Mouse (Mus musculus) midbrain, embryonic 13.5 days (tissue): ENCODE results near the gene Megf9. TPM values are rescaled to one million over a fixed set of nuclear protein-coding genes. Genes with fewer than 3 reads are reported as not detected.

ENCODE experiments used
- ATAC-seq: fragments of 200-750 bp; cut with Nextera tagmentation; 2 replicates; pipeline ENCODE4 v1.8.0; 2017; ENCODE audit warnings: mild to moderate bottlenecking, moderate TSS enrichment, moderate library complexity
- H3K27ac ChIP-seq: fragments of 300-500 bp; sonication (generic); 2 replicates; pipeline ENCODE4 v1.5.1; 2015; ENCODE audit warnings: inconsistent platforms, mild to moderate bottlenecking, moderate library complexity
- H3K27me3 ChIP-seq: fragments of 300-500 bp; sonication (generic); 2 replicates; pipeline ENCODE4 v1.6.1; 2015; ENCODE audit warnings: mild to moderate bottlenecking, inconsistent platforms
- H3K36me3 ChIP-seq: fragments of 300-500 bp; sonication (generic); 2 replicates; pipeline ENCODE4 v1.6.1; 2015; ENCODE audit warnings: mild to moderate bottlenecking, inconsistent platforms
- H3K4me1 ChIP-seq: fragments of 300-500 bp; sonication (generic); replicated peaks from 2 replicates; pipeline ENCODE4 v1.6.1; 2015; ENCODE audit warnings: inconsistent platforms
- H3K4me2 ChIP-seq: fragments of 300-500 bp; sonication (generic); replicated peaks from 2 replicates; pipeline ENCODE4 v1.6.1; 2015; ENCODE audit warnings: moderate library complexity, mild to moderate bottlenecking, inconsistent platforms
- H3K4me3 ChIP-seq: fragments of 300-500 bp; sonication (generic); replicated peaks from 2 replicates; pipeline ENCODE4 v1.5.1; 2015; ENCODE audit warnings: mild to moderate bottlenecking, inconsistent platforms
- H3K9ac ChIP-seq: fragments of 300-500 bp; sonication (generic); replicated peaks from 2 replicates; pipeline ENCODE4 v1.6.1; 2015; ENCODE audit warnings: mild to moderate bottlenecking, inconsistent platforms
- H3K9me3 ChIP-seq: fragments of 300-500 bp; sonication (generic); 2 replicates; pipeline ENCODE4 v1.6.1; 2016; ENCODE audit warnings: mild to moderate bottlenecking, inconsistent platforms
- WGBS: fragments of 180-500 bp; shearing (Covaris S2); methylation state at CpG from one replicate; pipeline ENCODE4 v1.1.7; 2015; 5-methylcytosine and 5-hydroxymethylcytosine counted together
- polyA plus RNA-seq: library from polyadenylated mRNA; unstranded; fragments of >200 nt; fragmentation: Nextera tagmentation; extraction: Ambion mirVana; gene quantifications from 2 replicates; pipeline ENCODE4 v1.2.1, GENCODE M21; 2015

The Megf9 gene
- polyA plus RNA-seq, 1 experiment from 2014 or later = 31.0 TPM

DNA sequence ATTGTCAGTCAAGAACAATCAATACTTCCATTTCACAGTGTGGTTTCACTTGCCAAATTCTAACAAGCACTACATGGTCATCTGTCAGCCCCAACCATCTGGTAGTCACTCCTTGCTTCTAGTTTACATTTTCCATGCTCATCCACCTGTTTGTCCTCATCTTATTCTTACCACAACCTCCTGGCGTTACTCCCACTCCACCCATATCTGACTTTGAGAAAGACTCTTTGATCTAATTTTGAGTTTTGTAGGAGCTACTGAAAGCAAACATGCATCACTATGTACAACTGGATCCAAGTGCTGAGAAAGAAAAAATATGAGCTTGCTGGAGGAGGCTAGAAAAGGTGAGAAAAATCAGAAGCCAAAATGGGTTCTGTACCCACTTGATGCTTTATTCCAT is 17.1 kb downstream of the Megf9 start:
- H3K4me1 ChIP-seq = peaks cover 6% of the 10 kb centered on the region; the same call in 1 of the 2 replicates
- no peak overlapping the region for H3K9ac ChIP-seq
- 88% methylated on average over 1 of the region's 1 CpGs for WGBS
- H3K27me3 ChIP-seq = no peaks in the 10 kb centered on the region
- H3K36me3 ChIP-seq = no peaks in the 10 kb centered on the region
- ATAC-seq = no peak
- H3K4me2 ChIP-seq = no peak overlapping the region
- no peak overlapping the region for H3K27ac ChIP-seq
- no peak overlapping the region for H3K4me3 ChIP-seq
- no peaks in the 10 kb centered on the region for H3K9me3 ChIP-seq

DNA sequence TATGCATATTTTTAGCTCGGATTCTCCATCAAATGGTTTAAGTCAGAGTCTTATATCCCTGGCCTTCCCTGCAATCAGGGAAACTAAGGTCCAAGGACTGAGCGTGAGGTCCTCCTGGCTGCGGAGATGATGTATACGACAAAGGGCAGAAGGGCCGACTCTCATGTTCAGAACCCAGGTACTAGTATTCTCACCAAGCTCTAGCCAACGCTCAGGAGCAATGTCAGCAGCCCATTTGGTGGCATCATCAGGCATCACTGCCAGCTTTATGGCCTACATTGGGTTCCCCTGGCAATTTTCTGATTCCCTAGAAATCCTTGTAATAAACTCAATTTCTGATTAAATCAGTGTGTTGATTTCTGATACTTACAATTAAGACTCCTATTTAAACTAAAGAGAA is 18.5 kb downstream of the Megf9 start:
- ATAC-seq = no peak
- no peak overlapping the region for H3K4me2 ChIP-seq
- H3K4me3 ChIP-seq = no peak overlapping the region
- peaks cover 6% of the 10 kb centered on the region; the same call in 1 of the 2 replicates for H3K4me1 ChIP-seq
- no peak overlapping the region for H3K9ac ChIP-seq
- no peaks in the 10 kb centered on the region for H3K36me3 ChIP-seq
- no peak overlapping the region for H3K27ac ChIP-seq
- H3K9me3 ChIP-seq = no peaks in the 10 kb centered on the region
- WGBS = 94% methylated on average over 6 of the region's 6 CpGs
- H3K27me3 ChIP-seq = no peaks in the 10 kb centered on the region

DNA sequence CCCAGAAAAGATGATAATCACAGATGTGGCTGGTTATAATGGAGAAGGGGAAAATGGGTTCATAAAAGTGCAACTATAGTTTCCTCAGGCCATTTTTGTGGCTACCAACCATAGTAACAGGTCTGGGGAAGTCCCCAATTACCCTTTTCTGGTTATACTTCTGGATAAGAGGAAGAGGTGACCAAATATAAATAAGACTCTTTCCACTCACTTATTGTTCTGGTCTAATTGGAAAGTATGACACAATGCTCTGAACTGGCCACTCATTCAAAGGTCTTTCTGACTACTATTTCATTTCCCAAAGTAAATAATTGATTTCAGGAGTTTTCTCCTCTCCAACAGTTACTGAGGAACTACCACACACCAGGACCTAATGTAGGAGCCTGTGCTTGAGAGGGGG is 19.3 kb downstream of the Megf9 start:
- Histone ChIP-seq H3K4me1 (no peaks in the 10 kb centered on the region), H3K36me3 (no peaks in the 10 kb centered on the region), H3K4me3 (no peak overlapping the region), H3K9ac (no peak overlapping the region), H3K9me3 (no peaks in the 10 kb centered on the region), H3K27ac (no peak overlapping the region), H3K4me2 (no peak overlapping the region), H3K27me3 (no peaks in the 10 kb centered on the region)
- no peak for ATAC-seq

DNA sequence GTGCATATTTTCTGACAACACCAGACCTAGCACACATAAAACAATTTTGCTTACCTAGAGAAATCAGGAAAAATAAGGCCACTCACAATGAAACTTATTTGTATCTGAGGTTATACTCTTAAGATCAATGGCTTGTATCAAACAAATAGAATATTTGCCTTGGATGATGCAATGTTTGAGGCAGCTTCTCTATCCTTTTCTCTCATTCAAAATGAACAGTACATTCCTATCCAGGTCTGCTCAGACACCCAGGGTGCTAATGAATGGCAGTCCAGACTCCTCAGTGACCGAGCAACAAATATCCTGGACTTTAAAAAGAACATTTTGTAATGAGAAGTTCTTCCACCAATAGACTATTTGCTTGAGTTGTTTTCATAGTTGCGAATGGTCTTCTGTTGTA is 24.8 kb downstream of the Megf9 start:
- H3K4me1 ChIP-seq = peaks cover 10% of the 10 kb centered on the region
- H3K27ac ChIP-seq = no peak overlapping the region
- no peaks in the 10 kb centered on the region for H3K27me3 ChIP-seq
- no peak overlapping the region for H3K4me3 ChIP-seq
- no peaks in the 10 kb centered on the region for H3K9me3 ChIP-seq
- 47% methylated on average over 2 of the region's 2 CpGs for WGBS
- ATAC-seq = no peak
- H3K36me3 ChIP-seq = no peaks in the 10 kb centered on the region
- no peak overlapping the region for H3K4me2 ChIP-seq
- no peak overlapping the region for H3K9ac ChIP-seq

DNA sequence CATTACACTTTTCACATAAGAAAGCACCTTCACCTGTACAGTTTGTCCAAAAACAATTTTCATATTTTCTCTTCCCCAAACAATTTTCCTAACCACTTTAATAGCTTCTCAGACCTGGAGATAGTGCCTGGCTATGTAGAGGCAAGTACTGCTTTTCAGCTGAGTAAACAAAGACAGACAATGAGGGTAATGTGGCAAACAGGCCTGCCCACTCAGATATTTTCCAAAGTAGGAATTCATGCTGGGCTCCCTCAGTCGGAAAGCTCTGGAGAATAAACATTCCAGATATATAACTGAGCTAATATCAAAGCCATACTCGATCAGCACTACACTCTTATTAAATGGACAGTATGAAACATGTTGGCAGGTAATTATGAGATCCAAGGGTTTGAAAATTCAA is 25.2 kb downstream of the Megf9 start:
- H3K27me3 ChIP-seq = no peaks in the 10 kb centered on the region
- ATAC-seq = no peak
- no peak overlapping the region for H3K4me2 ChIP-seq
- H3K9me3 ChIP-seq = no peaks in the 10 kb centered on the region
- H3K9ac ChIP-seq = no peak overlapping the region
- H3K4me3 ChIP-seq = no peak overlapping the region
- peaks cover 10% of the 10 kb centered on the region for H3K4me1 ChIP-seq
- no peak overlapping the region for H3K27ac ChIP-seq
- H3K36me3 ChIP-seq = no peaks in the 10 kb centered on the region
- WGBS = 25% methylated on average over 2 of the region's 2 CpGs

DNA sequence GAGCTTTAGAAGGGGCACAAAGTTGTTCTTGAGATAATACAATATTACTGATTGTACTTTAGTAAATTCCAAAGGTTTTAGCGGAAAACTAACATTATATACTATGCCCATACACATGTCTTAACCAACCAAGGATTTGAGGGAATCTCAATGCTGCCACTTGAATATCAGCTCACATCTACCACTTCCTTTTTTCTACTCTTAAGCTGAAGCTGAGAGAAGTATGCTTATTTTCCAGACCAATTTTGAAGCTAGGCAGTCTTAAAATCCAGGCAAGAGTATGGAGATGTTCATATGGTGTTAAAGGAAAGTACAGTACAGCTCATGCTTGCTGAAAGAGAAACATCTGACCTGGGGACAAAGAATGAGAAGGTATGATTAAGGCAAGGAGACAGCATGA is 26.6 kb downstream of the Megf9 start:
- Histone ChIP-seq H3K36me3 (no peaks in the 10 kb centered on the region), H3K27ac (no peak overlapping the region), H3K9me3 (no peaks in the 10 kb centered on the region), H3K9ac (no peak overlapping the region), H3K4me1 (peaks cover 10% of the 10 kb centered on the region), H3K27me3 (no peaks in the 10 kb centered on the region), H3K4me2 (no peak overlapping the region), H3K4me3 (no peak overlapping the region)
- no peak for ATAC-seq
- 95% methylated on average over 1 of the region's 1 CpGs for WGBS

DNA sequence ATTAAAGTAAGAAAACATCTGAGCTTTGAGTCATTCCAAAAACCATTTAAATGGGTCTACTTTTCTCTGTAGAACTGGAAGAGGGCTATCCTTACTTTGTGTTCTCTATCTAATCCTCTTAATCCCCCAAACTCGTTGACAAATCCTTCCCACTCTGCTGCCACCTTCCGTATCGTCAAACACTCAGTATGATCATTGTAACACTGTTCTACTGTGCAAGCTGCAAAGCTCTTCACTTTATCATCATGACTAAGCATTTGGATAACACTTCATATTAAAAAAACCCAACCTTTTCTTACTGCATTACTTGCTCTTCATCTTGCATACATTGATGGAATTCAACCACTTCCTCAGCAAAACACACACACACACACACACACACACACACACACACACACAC is 28.8 kb downstream of the Megf9 start:
- H3K9ac ChIP-seq = no peak overlapping the region
- no peak for ATAC-seq
- H3K9me3 ChIP-seq = no peaks in the 10 kb centered on the region
- no peak overlapping the region for H3K4me2 ChIP-seq
- H3K4me1 ChIP-seq = peaks cover 10% of the 10 kb centered on the region
- no peaks in the 10 kb centered on the region for H3K27me3 ChIP-seq
- WGBS = 29% methylated on average over 3 of the region's 3 CpGs
- H3K36me3 ChIP-seq = no peaks in the 10 kb centered on the region
- H3K4me3 ChIP-seq = no peak overlapping the region
- no peak overlapping the region for H3K27ac ChIP-seq

DNA sequence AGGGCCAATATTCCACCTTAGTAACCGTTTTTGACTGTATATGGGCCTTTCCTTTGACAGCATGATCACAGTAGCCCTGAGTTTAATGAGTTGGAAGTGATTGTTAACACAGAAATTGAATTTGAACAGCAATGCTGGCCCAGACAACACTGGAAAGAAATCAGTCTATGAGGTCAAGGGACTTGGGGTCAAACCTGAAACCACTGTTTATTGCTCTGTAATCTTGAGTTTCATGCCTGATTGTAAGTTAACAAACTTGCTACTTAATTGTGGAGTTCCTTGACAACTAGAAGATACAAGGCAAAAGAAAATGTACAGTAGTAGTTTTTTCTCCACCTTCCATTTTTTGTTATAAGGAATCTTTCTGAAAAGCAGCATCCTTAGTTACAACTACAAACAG is 31.0 kb downstream of the Megf9 start:
- H3K9ac ChIP-seq = no peak overlapping the region
- H3K36me3 ChIP-seq = no peaks in the 10 kb centered on the region
- H3K27me3 ChIP-seq = no peaks in the 10 kb centered on the region
- H3K9me3 ChIP-seq = no peaks in the 10 kb centered on the region
- H3K27ac ChIP-seq = no peak overlapping the region
- WGBS = 75% methylated on average over 1 of the region's 1 CpGs
- no peak for ATAC-seq
- H3K4me2 ChIP-seq = no peak overlapping the region
- H3K4me3 ChIP-seq = no peak overlapping the region
- no peaks in the 10 kb centered on the region for H3K4me1 ChIP-seq

DNA sequence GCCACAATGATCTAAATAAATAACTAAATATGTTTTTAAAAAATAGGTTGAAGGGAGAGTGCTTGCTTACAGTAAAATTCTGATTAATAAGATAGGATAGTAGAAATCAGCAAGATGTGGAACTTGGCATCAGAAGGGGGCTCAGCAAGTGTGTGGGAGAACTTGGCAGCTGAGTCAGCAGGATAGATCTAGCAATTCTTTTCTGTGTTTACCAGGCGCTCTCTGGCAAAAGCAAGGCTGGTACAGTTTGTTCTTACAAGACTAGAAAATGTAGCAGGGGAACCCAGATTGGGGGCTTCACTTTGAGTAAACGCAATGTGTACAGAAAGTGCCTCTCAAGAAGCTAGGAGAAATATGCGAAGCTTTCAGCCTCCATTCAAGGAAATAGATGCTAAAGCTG is 35.5 kb downstream of the Megf9 start:
- H3K9ac ChIP-seq = no peak overlapping the region
- ATAC-seq = no peak
- no peak overlapping the region for H3K27ac ChIP-seq
- H3K36me3 ChIP-seq = no peaks in the 10 kb centered on the region
- 87% methylated on average over 3 of the region's 3 CpGs for WGBS
- H3K4me3 ChIP-seq = no peak overlapping the region
- H3K4me1 ChIP-seq = no peaks in the 10 kb centered on the region
- H3K4me2 ChIP-seq = no peak overlapping the region
- no peaks in the 10 kb centered on the region for H3K9me3 ChIP-seq
- no peaks in the 10 kb centered on the region for H3K27me3 ChIP-seq

DNA sequence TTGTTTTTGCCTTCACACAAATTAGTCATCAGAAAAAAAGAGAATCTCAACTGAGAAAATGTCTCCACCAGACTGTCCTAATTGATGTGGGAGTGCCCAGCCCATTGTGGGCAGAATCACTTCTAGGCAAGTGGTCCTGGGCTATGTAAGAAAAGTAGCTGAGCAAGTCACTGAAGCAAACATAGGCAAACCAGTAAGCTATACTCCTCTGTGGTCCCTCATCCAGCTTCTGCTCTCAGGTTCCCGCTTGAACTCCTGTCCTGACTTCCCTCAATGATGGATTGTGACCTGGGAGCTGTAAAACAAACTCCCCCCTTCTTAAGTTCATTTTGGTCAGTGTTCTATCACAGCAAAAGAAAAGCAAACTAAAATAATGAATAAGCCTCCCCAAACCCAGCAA is 37.8 kb downstream of the Megf9 start:
- H3K9me3 ChIP-seq = no peaks in the 10 kb centered on the region
- WGBS = 85% methylated on average over 1 of the region's 1 CpGs
- no peak for ATAC-seq

DNA sequence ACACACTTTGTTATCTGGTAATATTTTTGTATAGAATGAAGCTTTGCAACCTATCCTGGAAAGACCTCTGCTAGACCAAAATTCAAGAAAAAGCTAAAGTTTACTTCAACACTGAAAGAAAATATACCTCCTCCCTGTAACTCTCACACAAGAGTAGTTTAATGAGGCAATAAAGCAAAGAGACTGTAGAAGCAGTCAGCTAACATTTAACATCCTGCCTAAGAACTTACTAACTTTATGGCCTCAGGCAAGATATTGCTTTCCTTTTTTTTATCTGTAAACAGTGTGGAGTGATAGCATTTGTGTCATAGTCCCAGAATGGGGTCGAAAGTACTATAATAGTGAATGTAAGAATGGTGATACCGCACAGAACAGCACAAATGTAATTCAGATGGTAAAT is 45.0 kb downstream of the Megf9 start:
- Histone ChIP-seq H3K9ac (no peak overlapping the region), H3K27ac (no peak overlapping the region), H3K4me3 (no peak overlapping the region), H3K36me3 (no peaks in the 10 kb centered on the region), H3K27me3 (no peaks in the 10 kb centered on the region), H3K4me2 (no peak overlapping the region), H3K4me1 (no peaks in the 10 kb centered on the region), H3K9me3 (no peaks in the 10 kb centered on the region)
- 92% methylated on average over 2 of the region's 2 CpGs for WGBS
- no peak for ATAC-seq

More for the DNA sequence above, 37.8 kb downstream of the Megf9 start:
- no peak overlapping the region for H3K4me2 ChIP-seq
- H3K36me3 ChIP-seq = no peaks in the 10 kb centered on the region
- no peak overlapping the region for H3K27ac ChIP-seq
- no peaks in the 10 kb centered on the region for H3K4me1 ChIP-seq
- H3K9ac ChIP-seq = no peak overlapping the region
- H3K4me3 ChIP-seq = no peak overlapping the region
- no peaks in the 10 kb centered on the region for H3K27me3 ChIP-seq

DNA sequence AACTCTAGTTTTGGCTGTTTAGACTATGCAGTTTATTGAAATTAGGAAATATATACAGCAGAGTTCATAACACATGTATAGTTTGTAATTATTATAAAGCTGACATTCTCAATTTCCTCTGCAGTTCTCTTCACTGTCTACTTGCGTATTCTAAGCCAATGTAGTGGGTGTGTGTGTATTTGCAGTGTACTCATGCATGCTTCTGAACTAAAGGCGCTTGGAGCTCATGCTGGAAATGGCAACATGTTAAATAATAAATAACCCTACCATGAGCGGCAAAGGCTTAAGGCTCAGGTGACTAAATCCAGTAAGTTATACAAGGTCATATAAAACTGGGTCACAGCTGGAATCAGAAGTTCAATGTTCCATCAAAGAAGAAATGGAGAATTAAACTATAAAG is 46.4 kb downstream of the Megf9 start:
- no peak overlapping the region for H3K27ac ChIP-seq
- H3K36me3 ChIP-seq = no peaks in the 10 kb centered on the region
- no peaks in the 10 kb centered on the region for H3K9me3 ChIP-seq
- no peak for ATAC-seq
- 65% methylated on average over 3 of the region's 3 CpGs for WGBS
- H3K4me2 ChIP-seq = no peak overlapping the region
- no peak overlapping the region for H3K9ac ChIP-seq
- no peaks in the 10 kb centered on the region for H3K27me3 ChIP-seq
- H3K4me3 ChIP-seq = no peak overlapping the region
- H3K4me1 ChIP-seq = no peaks in the 10 kb centered on the region

DNA sequence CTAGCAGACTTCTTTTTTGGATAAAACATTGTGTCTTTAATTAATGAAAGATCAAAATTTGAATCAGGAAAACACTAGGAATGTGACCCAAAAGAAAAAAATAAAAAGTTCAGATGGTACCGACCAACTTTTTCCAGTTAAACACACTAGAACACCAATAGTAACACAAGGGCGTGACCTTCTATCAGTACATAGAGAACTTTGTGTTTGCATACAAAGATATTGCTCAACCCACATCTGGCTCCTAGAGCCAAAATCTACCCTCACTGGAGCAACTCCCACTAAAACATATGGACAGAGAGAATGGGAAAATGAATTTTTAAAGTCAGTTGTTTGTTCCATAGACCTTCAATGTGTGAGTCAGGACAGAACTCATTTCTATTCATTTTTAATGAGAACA is 50.7 kb downstream of the Megf9 start:
- H3K4me2 ChIP-seq = no peak overlapping the region
- H3K4me3 ChIP-seq = no peak overlapping the region
- H3K27me3 ChIP-seq = no peaks in the 10 kb centered on the region
- no peaks in the 10 kb centered on the region for H3K9me3 ChIP-seq
- ATAC-seq = no peak
- WGBS = 92% methylated on average over 2 of the region's 2 CpGs
- H3K27ac ChIP-seq = no peak overlapping the region
- no peaks in the 10 kb centered on the region for H3K36me3 ChIP-seq
- no peaks in the 10 kb centered on the region for H3K4me1 ChIP-seq
- H3K9ac ChIP-seq = no peak overlapping the region
